Mouse (Mus musculus) stomach, postnatal 0 days (tissue): ENCODE measurements around the gene Ap1g1.

ENCODE experiments used
- CTCF ChIP-seq: IDR thresholded peaks from 2 replicates; pipeline ENCODE4 v1.5.1; 2016; ENCODE audit warnings: antibody characterized with exemption, low read depth, mild to moderate bottlenecking, moderate library complexity
- EP300 ChIP-seq: optimal IDR thresholded peaks from 2 replicates; pipeline ENCODE3; 2016; ENCODE audit warnings: antibody characterized with exemption

- TF ChIP-seq CTCF = no peak
- TF ChIP-seq EP300 = no peak
Observed at GRCm38 (mm10) chr8:109807401-109808119, 29.2 kb downstream of the Ap1g1 start.
